Mouse (Mus musculus) left cerebral cortex, postnatal 25 days (tissue): ENCODE data around the gene Pou6f2. TPM values are rescaled to one million over a fixed set of nuclear protein-coding genes. Genes with fewer than 3 reads are reported as not detected.

Experiments
- DNase-seq, 2 experiments: peaks; one replicate each; pipeline ENCODE4 v3.0.0; 2022; ENCODE audit warnings: low spot score in 2 of 2, mixed read lengths in 1 of 2
- intact Hi-C: fragments of 180-260 bp; cut with DNase I; formaldehyde crosslinking; loops from one replicate; pipeline ENCODE4 v1.15.1; 2025
- total RNA-seq, 2 experiments: library from RNA; stranded (reverse); gene quantifications; 2 replicates each; pipeline ENCODE4 v1.2.3; 2021

Pou6f2 gene
- total RNA-seq, 2 experiments from 2014 or later: 3.5 to 5.8 TPM

DNA sequence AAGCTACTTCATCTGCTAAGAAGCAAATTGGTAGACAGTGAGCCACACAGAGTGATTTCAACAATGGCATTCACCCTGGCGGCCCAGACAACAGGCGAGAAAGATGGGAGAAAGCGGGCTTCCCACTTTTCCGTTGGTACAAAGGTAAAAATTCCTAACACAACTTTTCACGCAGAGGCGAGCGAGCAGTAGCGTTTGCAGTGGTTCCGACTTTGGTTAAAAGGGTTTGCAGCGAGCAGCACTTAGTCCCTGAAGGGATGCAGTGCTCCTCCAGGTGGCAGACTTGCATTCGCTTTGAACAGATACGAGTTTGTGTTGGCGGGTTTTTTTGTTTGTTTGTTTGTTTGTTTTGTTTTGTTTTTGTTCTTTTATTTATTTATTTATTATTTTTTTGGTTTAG is 273.1 kb downstream of the Pou6f2 start:
- intact Hi-C loops: loop anchor here (5.0 kb wide), 2 partner anchors 573 to 683 kb away; no protein-coding TSS in a partner anchor
- peak; percentile 56 to 70 for DNase-seq

DNA sequence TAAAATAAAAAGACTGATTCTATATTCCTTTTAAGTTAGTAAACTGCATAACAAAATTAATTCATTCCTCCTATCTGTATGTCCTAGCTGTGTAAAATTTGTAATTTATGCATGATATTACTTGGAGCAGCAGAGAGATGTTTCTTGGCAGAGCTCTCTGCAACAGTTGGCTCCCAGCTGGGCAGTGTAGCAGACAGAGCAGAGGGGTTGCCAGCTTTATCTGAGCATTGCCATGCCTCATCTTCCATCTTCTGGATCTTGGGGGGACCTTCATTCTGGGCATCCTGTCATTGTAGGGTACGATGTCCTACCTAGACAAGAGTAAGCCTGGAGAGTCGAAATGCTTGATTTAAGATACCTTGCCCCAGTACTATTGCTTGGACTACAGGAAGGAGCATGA is 277.1 kb downstream of the Pou6f2 start:
- no peak for DNase-seq
- intact Hi-C loops: loop anchor here (5.0 kb wide), 2 partner anchors 577 to 687 kb away; no protein-coding TSS in a partner anchor

DNA sequence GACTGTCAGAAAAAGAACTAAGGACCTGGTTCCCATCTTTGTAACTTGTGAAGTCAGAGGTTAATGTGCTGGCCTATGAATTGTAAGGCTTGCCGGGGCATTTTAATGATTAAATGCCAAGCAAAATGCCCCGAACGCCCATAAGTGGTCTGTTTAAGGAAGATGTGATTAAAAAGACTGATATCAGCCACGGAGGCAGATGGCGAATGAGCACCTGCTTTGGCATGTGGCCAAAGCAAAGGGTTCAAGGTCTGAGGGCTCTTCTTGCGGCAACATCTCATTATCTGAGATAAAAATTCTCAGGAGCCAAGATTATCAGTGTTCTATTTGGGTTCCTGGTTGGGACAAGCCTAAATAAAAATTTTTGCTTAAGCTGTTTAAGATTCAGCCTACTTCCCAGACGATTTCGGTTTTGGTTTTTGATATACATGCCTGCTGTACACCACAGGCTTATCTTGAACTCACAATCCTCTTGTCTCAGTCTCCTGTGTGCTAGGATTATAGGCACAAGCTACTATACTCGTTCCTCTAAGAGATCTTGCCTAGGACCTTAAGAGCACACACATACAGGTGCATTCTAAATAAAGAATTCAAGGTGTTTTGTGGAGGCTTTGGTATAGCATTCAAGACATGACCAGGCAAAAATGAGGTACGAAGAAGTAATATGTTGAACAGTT is 315.9 kb downstream of the Pou6f2 start:
- intact Hi-C loops: no loop called here

More for the DNA sequence above, 315.9 kb downstream of the Pou6f2 start:
- DNase-seq: no peak
